Mouse (Mus musculus): Measurements from ENCODE around the gene Rabgap1l.

DNA sequence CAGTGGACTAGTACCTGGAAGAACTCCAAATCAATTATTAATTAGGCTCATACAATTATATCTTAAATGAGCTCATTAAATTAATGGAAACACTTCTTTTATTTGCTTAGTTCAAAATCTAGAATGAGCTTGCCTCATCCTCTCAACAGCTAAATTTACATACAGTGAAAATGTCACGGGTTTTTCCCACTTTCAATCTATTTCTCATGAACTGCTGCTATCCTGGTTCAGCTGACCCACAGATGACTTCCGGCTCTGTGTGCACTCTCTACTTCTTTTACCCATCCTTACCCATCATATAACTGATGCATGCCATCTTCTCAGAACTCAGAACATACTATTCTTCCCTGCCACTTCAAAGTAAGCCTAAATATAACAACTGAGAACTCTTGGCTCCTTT is 452.4 kb downstream of the Rabgap1l start:
- TF ChIP-seq CTCF (IDR thresholded peaks at IDR 0.05; ENCODE audit: control insufficient read depth, insufficient read depth, insufficient replicate concordance, low read depth, low read length) (no peak), POLR2A (IDR thresholded peaks at IDR 0.05; ENCODE audit: control insufficient read depth, low read depth, low read length) (no peak)
